Mouse (Mus musculus) testis, adult 2 months (tissue): ENCODE results near the gene Sez6l2. TPM values are rescaled to one million over a fixed set of nuclear protein-coding genes. Genes with fewer than 3 reads are reported as not detected.

ENCODE experiments used
- H3K27ac ChIP-seq: fragments of 200-500 bp; 2 replicates; pipeline ENCODE4 v1.5.1; 2012; ENCODE audit warnings: low read depth, low read length; ENCODE audit not compliant: control insufficient read depth, insufficient read depth
- H3K27me3 ChIP-seq: fragments of 200-500 bp; 2 replicates; pipeline ENCODE4 v1.6.1; 2012; ENCODE audit warnings: mild to moderate bottlenecking, low read length, moderate library complexity; ENCODE audit not compliant: control insufficient read depth, insufficient read depth
- H3K36me3 ChIP-seq: fragments of 200-500 bp; 2 replicates; pipeline ENCODE4 v1.6.1; 2012; ENCODE audit warnings: mild to moderate bottlenecking, low read length; ENCODE audit not compliant: control insufficient read depth, insufficient read depth
- H3K4me1 ChIP-seq: fragments of 200-500 bp; 2 replicates; pipeline ENCODE4 v1.6.1; 2012; ENCODE audit warnings: low read length; ENCODE audit not compliant: control insufficient read depth, insufficient read depth
- H3K4me3 ChIP-seq: fragments of 200-500 bp; 2 replicates; pipeline ENCODE4 v1.5.1; 2012; ENCODE audit warnings: low read depth, mild to moderate bottlenecking, low read length, moderate library complexity, mixed read lengths; ENCODE audit not compliant: control insufficient read depth
- CTCF ChIP-seq: fragments of 200-500 bp; IDR thresholded peaks from 2 replicates; pipeline ENCODE4 v1.5.1; 2012; ENCODE audit warnings: low read depth, mild to moderate bottlenecking, inconsistent platforms, low read length, moderate library complexity; ENCODE audit not compliant: control insufficient read depth, insufficient read depth, insufficient replicate concordance
- POLR2A ChIP-seq: fragments of 200-500 bp; IDR thresholded peaks from 2 replicates; pipeline ENCODE4 v1.6.1; 2012; ENCODE audit warnings: low read depth, mild to moderate bottlenecking, inconsistent platforms, low read length, moderate library complexity; ENCODE audit not compliant: control insufficient read depth
- polyA plus RNA-seq: library from polyadenylated mRNA; depleted of rRNA; stranded (reverse); fragments of >200 nt; gene quantifications from 2 replicates; pipeline ENCODE4 v1.2.3, GENCODE M21; 2012

The Sez6l2 gene
- polyA plus RNA-seq, 1 experiment: 10.7 TPM

DNA sequence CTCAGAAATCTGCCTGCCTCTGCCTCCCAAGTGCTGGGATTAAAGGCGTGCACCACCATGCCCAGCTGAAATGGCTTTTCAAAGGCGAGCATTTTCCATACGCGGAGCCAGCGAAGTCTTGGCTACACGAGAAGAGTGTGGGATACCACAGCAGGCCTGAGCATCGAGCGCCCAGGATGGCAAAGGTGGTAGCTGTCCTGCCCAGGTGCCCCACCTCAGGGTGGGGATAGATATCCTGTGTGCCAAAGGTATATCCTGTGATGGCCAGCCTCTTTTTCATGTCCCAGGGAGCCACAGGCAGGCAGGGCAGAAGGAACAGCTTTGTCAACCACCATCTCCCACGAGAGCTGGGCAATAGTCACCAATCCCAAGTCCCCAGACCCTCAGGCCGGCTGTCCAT, 62.5 kb downstream of the Sez6l2 start:
- H3K4me1 ChIP-seq: peaks cover 13% of the 10 kb centered on the region
- H3K4me3 ChIP-seq: no peak overlapping the region
- H3K36me3 ChIP-seq: 0 out of 2 replicates have a peak, but pooled peaks cover 1% of the 10 kb centered on the region
- H3K27me3 ChIP-seq: no peaks in the 10 kb centered on the region
- no peak overlapping the region for H3K27ac ChIP-seq
- TF ChIP-seq CTCF (no peak), POLR2A (no peak)

- H3K4me1 ChIP-seq: peaks cover 11% of the 10 kb centered on the region
- H3K36me3 ChIP-seq: 0 out of 2 replicates have a peak, but pooled peaks cover 1% of the 10 kb centered on the region
- H3K27ac ChIP-seq: no peak overlapping the region
- no peak for TF ChIP-seq POLR2A
- TF ChIP-seq CTCF: no peak
- H3K27me3 ChIP-seq: no peaks in the 10 kb centered on the region
- H3K4me3 ChIP-seq: no peak overlapping the region
Measured at GRCm38 (mm10) chr7:127013385-127013784, 63.0 kb downstream of the Sez6l2 start.

DNA sequence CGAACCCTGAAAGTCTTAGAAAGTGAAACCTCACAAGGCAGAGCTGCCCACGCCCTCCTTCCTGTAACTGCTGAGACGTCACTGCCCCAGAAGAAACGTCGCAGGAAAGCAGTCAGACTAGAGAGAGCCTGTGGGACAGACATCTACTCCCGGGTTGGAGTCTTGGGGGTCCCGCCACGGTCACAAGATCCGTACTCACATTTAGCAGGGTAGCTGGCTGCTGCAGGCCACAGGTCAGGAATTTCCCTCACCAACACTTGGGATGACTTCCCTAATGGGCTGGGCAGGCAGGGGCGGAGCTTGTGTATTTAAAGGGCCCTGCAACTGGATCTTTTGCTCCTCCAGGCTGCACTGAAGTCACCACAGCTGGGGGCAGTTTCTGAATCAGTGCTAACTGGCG, 64.0 kb downstream of the Sez6l2 start, which contains the start of gene Mvp:
TSS of gene Mvp (minus strand) at position 302 of the 400 bp plus-strand sequence.
- TF ChIP-seq POLR2A (no peak), CTCF (no peak)
- H3K4me3 ChIP-seq: peak within 1 kb of the TSS; percentile 83

GRCm38 (mm10) chr7:127014993-127015392, 64.6 kb downstream of the Sez6l2 start:
- H3K36me3 ChIP-seq: 0 out of 2 replicates have a peak, but pooled peaks cover 1% of the 10 kb centered on the region
- H3K27ac ChIP-seq: no peak overlapping the region
- peaks cover 10% of the 10 kb centered on the region for H3K4me1 ChIP-seq
- H3K27me3 ChIP-seq: no peaks in the 10 kb centered on the region
- no peak overlapping the region for H3K4me3 ChIP-seq
- TF ChIP-seq POLR2A: no peak
- TF ChIP-seq CTCF: no peak

More for the DNA sequence above, 64.0 kb downstream of the Sez6l2 start, which contains the start of gene Mvp:
- Histone ChIP-seq H3K27me3 (no peaks in the 10 kb centered on the region), H3K27ac (peak within 1 kb of the TSS; percentile 59), H3K4me1 (peaks cover 8% of the 10 kb centered on the region), H3K36me3 (0 out of 2 replicates have a peak, but pooled peaks cover 1% of the 10 kb centered on the region)

DNA sequence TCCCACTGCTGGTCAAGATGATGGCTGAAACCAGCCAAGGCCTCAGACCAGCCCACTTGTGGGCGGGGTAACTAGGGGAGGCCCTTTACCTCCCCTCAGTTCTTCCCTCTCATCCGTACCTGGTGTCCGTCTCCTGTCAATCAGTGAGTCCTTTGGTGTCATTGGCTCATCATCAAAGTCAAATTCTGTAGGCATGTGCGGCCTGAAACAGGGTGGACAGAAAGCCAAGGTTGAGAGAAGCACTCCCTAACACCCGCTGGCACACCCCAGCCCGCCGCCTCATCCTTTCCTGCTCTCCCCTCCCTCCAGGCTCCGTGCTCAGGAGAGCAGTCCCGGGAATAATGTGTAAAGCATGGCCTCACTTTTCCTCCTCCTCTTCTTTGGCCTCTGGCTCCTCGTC, 65.7 kb downstream of the Sez6l2 start:
- peaks cover 19% of the 10 kb centered on the region for H3K4me1 ChIP-seq
- H3K27ac ChIP-seq: peak overlapping the region; percentile 83
- H3K4me3 ChIP-seq: peak overlapping the region; percentile 87
- no peak for TF ChIP-seq CTCF
- TF ChIP-seq POLR2A: no peak
- no peaks in the 10 kb centered on the region for H3K27me3 ChIP-seq
- H3K36me3 ChIP-seq: 0 out of 2 replicates have a peak, but pooled peaks cover 1% of the 10 kb centered on the region

GRCm38 (mm10) chr7:127016481-127016485, 65.9 kb downstream of the Sez6l2 start, which contains the start of gene Pagr1b:
TSS of gene Pagr1b (minus strand) at chr7:127016484.
- TF ChIP-seq CTCF: no peak
- TF ChIP-seq POLR2A: no peak
- Histone ChIP-seq H3K27me3 (no peaks in the 10 kb centered on the region), H3K27ac (peak within 1 kb of the TSS; percentile 83), H3K4me1 (peaks cover 20% of the 10 kb centered on the region), H3K4me3 (peak within 1 kb of the TSS; percentile 87), H3K36me3 (0 out of 2 replicates have a peak, but pooled peaks cover 1% of the 10 kb centered on the region)

DNA sequence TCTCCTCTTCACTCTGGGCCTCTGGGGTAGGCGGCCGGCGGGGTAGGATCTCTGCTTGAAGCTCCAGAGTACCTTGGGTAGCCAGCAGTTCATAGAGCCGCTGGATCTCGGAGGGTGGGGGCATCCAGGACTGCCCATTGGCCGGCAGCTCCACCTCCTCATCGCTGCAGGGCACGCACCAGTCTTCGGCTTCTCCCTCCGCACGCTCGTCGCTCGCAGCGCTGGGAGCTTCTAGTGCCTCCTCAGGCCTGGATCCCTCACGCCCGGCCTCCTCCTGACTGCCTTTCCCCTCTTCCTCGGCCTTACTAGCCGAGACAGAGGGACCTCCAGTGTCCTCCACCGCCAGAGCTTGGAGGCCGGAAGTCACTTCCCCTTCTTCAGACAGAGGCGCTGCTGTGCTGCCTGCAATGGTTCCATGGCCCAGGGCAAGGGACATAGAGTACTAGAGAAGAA, 66.1 kb downstream of the Sez6l2 start:
- TF ChIP-seq CTCF: no peak
- TF ChIP-seq POLR2A: no peak
- Histone ChIP-seq H3K27ac (peak overlapping the region; percentile 83), H3K4me3 (peak overlapping the region; percentile 87), H3K27me3 (no peaks in the 10 kb centered on the region), H3K36me3 (0 out of 2 replicates have a peak, but pooled peaks cover 1% of the 10 kb centered on the region), H3K4me1 (peaks cover 21% of the 10 kb centered on the region)
